Mouse (Mus musculus) neural tube, embryonic 10.5 days (tissue): ENCODE measurements around the gene Dydc2.

Experiments used
- DNase-seq: peaks from one replicate; pipeline ENCODE4 v3.0.0-alpha.2; 2017; ENCODE audit warnings: low spot score; ENCODE audit errors: extremely low spot score

The Dydc2 gene

GRCm38 (mm10) chr14:41001576-41001975 is 67.4 kb downstream of the Dydc2 start:
- no peak for DNase-seq

- no peak for DNase-seq
Observed at GRCm38 (mm10) chr14:41000801-41001200, 68.2 kb downstream of the Dydc2 start.

GRCm38 (mm10) chr14:40999904-41000645 is 68.9 kb downstream of the Dydc2 start:
- no peak for DNase-seq
